Mouse (Mus musculus) liver, postnatal 0 days (tissue): ENCODE results near the gene Bnip2. TPM values are rescaled to one million over a fixed set of nuclear protein-coding genes. Genes with fewer than 3 reads are reported as not detected.

Source experiments
- ATAC-seq: fragments of 200-750 bp; cut with Nextera tagmentation; 2 replicates; pipeline ENCODE4 v1.8.0; 2017; ENCODE audit warnings: mild to moderate bottlenecking, moderate library complexity
- DNase-seq: peaks from one replicate; pipeline ENCODE4 v3.0.0-alpha.2; 2016
- H3K27ac ChIP-seq: fragments of 300-500 bp; sonication (generic); 2 replicates; pipeline ENCODE4 v1.5.1; 2014; ENCODE audit warnings: antibody characterized with exemption, moderate library complexity, mild to moderate bottlenecking, low read depth
- H3K27me3 ChIP-seq: fragments of 300-500 bp; sonication (generic); 2 replicates; pipeline ENCODE4 v1.6.1; 2014; ENCODE audit warnings: low read length, control low read depth, mixed read lengths; ENCODE audit not compliant: insufficient read depth
- H3K36me3 ChIP-seq: fragments of 300-500 bp; sonication (generic); replicated peaks from 2 replicates; pipeline ENCODE4 v1.6.1; 2014; ENCODE audit warnings: mild to moderate bottlenecking, control low read depth, low read length, moderate library complexity, mixed read lengths; ENCODE audit not compliant: insufficient read depth
- H3K4me1 ChIP-seq: fragments of 300-500 bp; sonication (generic); 2 replicates; pipeline ENCODE4 v1.6.1; 2014; ENCODE audit warnings: antibody characterized with exemption, mild to moderate bottlenecking, control low read depth; ENCODE audit not compliant: insufficient read depth
- H3K4me2 ChIP-seq: fragments of 300-500 bp; sonication (generic); 2 replicates; pipeline ENCODE4 v1.6.1; 2014; ENCODE audit warnings: low read depth, mild to moderate bottlenecking, low read length, moderate library complexity, mixed read lengths
- H3K4me3 ChIP-seq: fragments of 300-500 bp; sonication (generic); 2 replicates; pipeline ENCODE4 v1.5.1; 2014; ENCODE audit warnings: low read depth, low read length
- H3K9ac ChIP-seq: fragments of 300-500 bp; sonication (generic); replicated peaks from 2 replicates; pipeline ENCODE4 v1.6.1; 2014; ENCODE audit warnings: mild to moderate bottlenecking, moderate library complexity
- H3K9me3 ChIP-seq: fragments of 300-500 bp; sonication (generic); 2 replicates; pipeline ENCODE4 v1.6.1; 2016; ENCODE audit warnings: mild to moderate bottlenecking, control low read depth, low read length, mixed read lengths
- CTCF ChIP-seq: sonication (generic); IDR thresholded peaks from 2 replicates; pipeline ENCODE4 v1.5.1; 2016; ENCODE audit warnings: antibody characterized with exemption, low read depth
- EP300 ChIP-seq: IDR thresholded peaks from 2 replicates; pipeline ENCODE4 v1.6.1; 2016; ENCODE audit warnings: antibody characterized with exemption, low read depth, mild to moderate bottlenecking
- WGBS: fragments of 180-500 bp; shearing (Covaris S2); extraction: QIAGEN DNeasy Blood & Tissue Kit; methylation state at CpG from one replicate; pipeline ENCODE4 v1.1.7; 2014; ENCODE audit not compliant: insufficient replicate concordance; 5-methylcytosine and 5-hydroxymethylcytosine counted together
- polyA plus RNA-seq: library from polyadenylated mRNA; unstranded; fragments of >200 nt; fragmentation: Nextera tagmentation; extraction: Ambion mirVana; gene quantifications from 2 replicates; pipeline ENCODE4 v1.2.1, GENCODE M21; 2015

The Bnip2 gene
- polyA plus RNA-seq, 1 experiment from 2014 or later: 42.5 TPM

GRCm38 (mm10) chr9:70025365-70026012 lies 36.2 kb downstream of the Bnip2 start:
- ATAC-seq: no peak
- no peak for DNase-seq
- peaks cover 11% of the 10 kb centered on the region for H3K36me3 ChIP-seq
- H3K9me3 ChIP-seq: no peaks in the 10 kb centered on the region
- no peak overlapping the region for H3K4me2 ChIP-seq
- no peaks in the 10 kb centered on the region for H3K27me3 ChIP-seq
- TF ChIP-seq CTCF (no peak), EP300 (no peak)
- no peak overlapping the region for H3K4me3 ChIP-seq
- no peak overlapping the region for H3K9ac ChIP-seq
- no peak overlapping the region for H3K27ac ChIP-seq
- H3K4me1 ChIP-seq: peaks cover 7% of the 10 kb centered on the region
- WGBS: 92% methylated on average over 2 of the region's 2 CpGs

- no peak for TF ChIP-seq EP300
- no peak for TF ChIP-seq CTCF
- Histone ChIP-seq H3K27ac (no peak overlapping the region), H3K36me3 (no peaks in the 10 kb centered on the region), H3K4me3 (no peak overlapping the region), H3K4me2 (no peak overlapping the region), H3K9ac (no peak overlapping the region), H3K4me1 (0 out of 2 replicates have a peak, but pooled peaks cover 3% of the 10 kb centered on the region), H3K9me3 (no peaks in the 10 kb centered on the region), H3K27me3 (no peaks in the 10 kb centered on the region)
- 40% methylated on average over 1 of the region's 1 CpGs for WGBS
- DNase-seq: no peak
- no peak for ATAC-seq
Measured at GRCm38 (mm10) chr9:70032167-70032566, 42.9 kb downstream of the Bnip2 start.

DNA sequence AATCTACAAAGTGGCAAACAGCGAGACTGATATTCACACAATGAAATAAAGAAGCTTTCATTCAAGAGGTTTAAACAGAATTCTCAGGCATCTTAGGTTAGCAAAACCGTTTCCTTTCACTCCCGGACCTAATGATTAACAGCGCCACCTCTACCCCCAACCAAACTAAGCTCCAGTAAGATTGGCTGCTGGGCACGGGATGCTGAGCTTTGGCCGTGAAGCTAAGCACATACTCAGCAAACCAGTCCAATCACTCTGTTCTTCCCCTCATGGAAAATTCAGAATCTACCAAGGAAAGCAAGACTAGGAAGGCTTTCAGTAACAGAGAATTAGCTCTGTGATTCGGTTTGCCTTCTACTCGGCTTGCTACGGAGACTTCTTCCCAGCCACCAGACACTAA lies 43.8 kb downstream of the Bnip2 start:
- H3K9ac ChIP-seq: no peak overlapping the region
- ATAC-seq (peak; percentile 38; the same call in 1 of the 2 replicates), DNase-seq (peak; percentile 20)
- H3K4me3 ChIP-seq: no peak overlapping the region
- WGBS: 65% methylated on average over 9 of the region's 9 CpGs
- no peaks in the 10 kb centered on the region for H3K9me3 ChIP-seq
- no peak overlapping the region for H3K4me2 ChIP-seq
- H3K27ac ChIP-seq: no peak overlapping the region
- H3K36me3 ChIP-seq: no peaks in the 10 kb centered on the region
- H3K27me3 ChIP-seq: no peaks in the 10 kb centered on the region
- TF ChIP-seq CTCF: no peak
- TF ChIP-seq EP300: no peak
- H3K4me1 ChIP-seq: 0 out of 2 replicates have a peak, but pooled peaks cover 3% of the 10 kb centered on the region

GRCm38 (mm10) chr9:70034702-70035101 lies 45.4 kb downstream of the Bnip2 start:
- whole genome bisulfite sequencing: 51% methylated on average over 7 of the region's 7 CpGs
- no peak for ATAC-seq
- H3K4me3 ChIP-seq: no peak overlapping the region
- TF ChIP-seq CTCF (no peak), EP300 (no peak)
- H3K4me2 ChIP-seq: no peak overlapping the region
- no peak for DNase-seq
- no peaks in the 10 kb centered on the region for H3K36me3 ChIP-seq
- no peak overlapping the region for H3K9ac ChIP-seq
- H3K9me3 ChIP-seq: peaks cover 4% of the 10 kb centered on the region; the same call in 1 of the 2 replicates
- no peaks in the 10 kb centered on the region for H3K27me3 ChIP-seq
- 0 out of 2 replicates have a peak, but pooled peaks cover 3% of the 10 kb centered on the region for H3K4me1 ChIP-seq
- H3K27ac ChIP-seq: no peak overlapping the region

- H3K36me3 ChIP-seq: no peaks in the 10 kb centered on the region
- no peak overlapping the region for H3K27ac ChIP-seq
- H3K9ac ChIP-seq: no peak overlapping the region
- ATAC-seq (no peak), DNase-seq (no peak)
- 67% methylated on average over 4 of the region's 4 CpGs for WGBS
- H3K27me3 ChIP-seq: no peaks in the 10 kb centered on the region
- H3K4me1 ChIP-seq: 0 out of 2 replicates have a peak, but pooled peaks cover 3% of the 10 kb centered on the region
- H3K4me2 ChIP-seq: no peak overlapping the region
- H3K9me3 ChIP-seq: peaks cover 4% of the 10 kb centered on the region; the same call in 1 of the 2 replicates
- TF ChIP-seq CTCF (0 out of 2 replicates have a peak, but pooled peaks have one; percentile 8), EP300 (no peak)
- no peak overlapping the region for H3K4me3 ChIP-seq
Measured at GRCm38 (mm10) chr9:70036646-70037045, 47.4 kb downstream of the Bnip2 start.

DNA sequence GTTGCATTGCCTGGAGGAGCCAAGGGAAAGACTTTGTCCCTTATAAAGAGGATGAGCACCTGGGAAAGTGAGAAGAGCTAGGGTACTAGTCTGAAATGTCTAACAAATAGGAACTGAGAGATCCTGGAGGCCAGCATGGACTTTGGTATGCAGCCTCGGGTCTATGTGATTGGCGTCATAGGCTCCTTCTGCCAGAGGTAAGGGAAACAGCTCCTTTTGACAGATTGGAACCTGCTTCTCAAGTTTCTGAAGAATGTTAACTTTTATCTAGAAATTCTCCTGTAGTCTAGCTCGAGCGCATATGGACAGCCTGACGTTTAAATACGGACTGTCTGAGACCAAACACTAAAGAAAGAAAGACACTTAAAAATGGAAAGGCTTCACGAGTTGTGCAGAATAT lies 48.7 kb downstream of the Bnip2 start, which contains the start of gene Gcnt3:
Gcnt3 (minus strand) TSS at position 101 of the 400 bp plus-strand sequence.
- no peak within 1 kb of the TSS for H3K4me3 ChIP-seq
- no peak within 1 kb of the TSS for H3K27ac ChIP-seq
- H3K4me2 ChIP-seq: no peak within 1 kb of the TSS
- TF ChIP-seq CTCF (no peak), EP300 (no peak)
- H3K36me3 ChIP-seq: no peaks in the 10 kb centered on the region
- ATAC-seq (no peak), DNase-seq (no peak)
- no peak within 1 kb of the TSS for H3K9ac ChIP-seq
- H3K27me3 ChIP-seq: no peaks in the 10 kb centered on the region
- H3K4me1 ChIP-seq: no peaks in the 10 kb centered on the region
- 86% methylated on average over 7 of the region's 7 CpGs for WGBS
- peaks cover 4% of the 10 kb centered on the region; the same call in 1 of the 2 replicates for H3K9me3 ChIP-seq
